ENCODE assay signal across 27 mouse cellular contexts in the genomic region with DNA sequence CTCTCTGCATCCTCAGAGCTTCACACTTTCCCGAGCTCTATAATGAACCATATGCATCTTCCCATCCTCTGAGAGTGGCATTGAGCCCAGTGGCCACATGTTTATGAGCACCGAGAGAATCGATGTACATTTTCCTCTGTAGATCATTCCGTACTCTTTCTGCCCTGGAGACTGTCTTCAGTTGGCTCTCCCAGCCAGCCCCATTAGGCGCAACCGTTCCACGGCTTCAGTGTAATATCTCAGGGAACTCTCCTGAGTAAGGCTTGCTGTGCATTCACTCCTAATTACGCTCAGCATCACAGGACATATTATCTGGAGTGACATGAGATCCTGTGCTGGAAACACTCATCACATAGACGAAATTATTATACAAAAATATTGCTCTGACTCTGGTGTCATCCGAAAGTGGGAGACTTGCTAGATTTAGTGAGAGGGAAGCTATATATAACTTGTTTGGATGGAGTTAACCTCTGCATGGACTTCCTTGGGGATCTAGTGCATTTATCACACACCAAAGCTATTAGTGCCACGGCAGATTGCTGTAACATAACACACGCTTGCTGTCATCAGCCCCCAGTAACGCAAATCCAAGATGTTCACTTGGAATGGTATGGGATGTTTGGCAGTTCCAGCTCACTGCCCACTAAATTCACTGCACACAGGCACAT.
DNase-seq lines count a peak whose midpoint lies in the region; ATAC-seq and TF ChIP-seq lines count a peak whose summit lies in the region.
"Had no signal": no experiment of that assay in that cellular context is flagged by ENCODE, and none has a peak within 500 bp of the region (broad histone marks: within the 10 kb centered on the region; RNA-seq: fewer than 3 reads in every experiment).

No protein-coding gene starts in this region.

- no peak overlapping the region for H3K9ac ChIP-seq in heart, adult 2 months (ENCODE audit: low read depth, low read length)
- no peak overlapping the region for H3K9ac ChIP-seq in intestine, embryonic 14.5 days (ENCODE audit: low read length)
- H3K9ac ChIP-seq in intestine, postnatal 0 days (ENCODE audit: low read depth, low read length) = no peak overlapping the region
- H3K9ac ChIP-seq in intestine, embryonic 15.5 days = no peak overlapping the region
- H3K9ac ChIP-seq in neural tube, embryonic 14.5 days (replicated peaks; ENCODE audit: low read depth, low read length) = no peak overlapping the region
- H3K9ac ChIP-seq: heart, embryonic 12.5 days; liver, embryonic 12.5 days; liver, postnatal 0 days; midbrain, embryonic 13.5 days had no signal

- no peak for TF ChIP-seq POLR2A in heart, adult 2 months (IDR thresholded peaks at IDR 0.05; ENCODE audit: insufficient read depth, low read depth, low read length)

- TF ChIP-seq EP300 in heart, adult 2 months (IDR thresholded peaks at IDR 0.05; ENCODE audit: insufficient read depth, low read depth, low read length) = no peak

- no peaks in the 10 kb centered on the region for H3K9me3 ChIP-seq in intestine, embryonic 14.5 days (ENCODE audit: control insufficient read depth, low read length)
- no peaks in the 10 kb centered on the region for H3K9me3 ChIP-seq in intestine, postnatal 0 days (ENCODE audit: control insufficient read depth)
- no peaks in the 10 kb centered on the region for H3K9me3 ChIP-seq in intestine, embryonic 15.5 days
- no peaks in the 10 kb centered on the region for H3K9me3 ChIP-seq in neural tube, embryonic 14.5 days (ENCODE audit: control insufficient read depth, low read length)
- H3K9me3 ChIP-seq: heart, embryonic 12.5 days; liver, embryonic 12.5 days; midbrain, embryonic 13.5 days had no signal

- no peak for TF ChIP-seq CTCF in heart, adult 2 months (IDR thresholded peaks at IDR 0.05)
- no peak for TF ChIP-seq CTCF in intestine, postnatal 0 days (IDR thresholded peaks at IDR 0.05; ENCODE audit: low read depth)

- peaks cover 2% of the 10 kb centered on the region; the same call in 1 of the 2 replicates for H3K27me3 ChIP-seq in heart, adult 2 months (ENCODE audit: control insufficient read depth, insufficient read depth, low read length)
- H3K27me3 ChIP-seq in intestine, embryonic 14.5 days (replicated peaks; ENCODE audit: control insufficient read depth, insufficient read depth, low read length) = no peaks in the 10 kb centered on the region
- H3K27me3 ChIP-seq in intestine, postnatal 0 days (replicated peaks; ENCODE audit: control insufficient read depth, insufficient read depth, low read length) = no peaks in the 10 kb centered on the region
- no peaks in the 10 kb centered on the region for H3K27me3 ChIP-seq in intestine, embryonic 15.5 days (replicated peaks)
- H3K27me3 ChIP-seq in neural tube, embryonic 14.5 days (ENCODE audit: control insufficient read depth, insufficient read depth, low read length) = no peaks in the 10 kb centered on the region
- H3K27me3 ChIP-seq: liver, embryonic 12.5 days; midbrain, embryonic 13.5 days had no signal

- DNase-seq in heart, adult 11 months = peak; percentile 36
- DNase-seq in heart, adult 2 months = no peak
- DNase-seq in intestine, embryonic 14.5 days (ENCODE audit: low spot score) = no peak
- no peak for DNase-seq in cerebellum, adult 18-20 months
- DNase-seq: adrenal gland, postnatal 25 days; B cell, adult 2 months; cerebellum, adult 2 months; cerebellum, postnatal 14 days; gastrocnemius, postnatal 25 days; heart, adult 18-20 months; heart, postnatal 4 days; kidney, adult 18-20 months; kidney, postnatal 4 days; layer of hippocampus, postnatal 36 days; left cerebral cortex, postnatal 4 days; liver, postnatal 0 days; lung, postnatal 36 days; right cerebral cortex, postnatal 4 days; thymus, adult 18-20 months; thymus, postnatal 36 days had no signal

- ATAC-seq in intestine, embryonic 14.5 days (replicated peaks; ENCODE audit: low FRiP score, low TSS enrichment, low read depth) = peak; percentile 86
- ATAC-seq in intestine, postnatal 0 days = no peak
- ATAC-seq in intestine, embryonic 15.5 days = peak; percentile 47
- peak; percentile 66; the same call in 1 of the 2 replicates for ATAC-seq in neural tube, embryonic 14.5 days (ENCODE audit: low read depth)
- ATAC-seq: liver, embryonic 12.5 days; liver, postnatal 0 days; midbrain, embryonic 13.5 days had no signal

- no peak overlapping the region for H3K4me2 ChIP-seq in intestine, embryonic 14.5 days (ENCODE audit: low read length)
- no peak overlapping the region for H3K4me2 ChIP-seq in intestine, postnatal 0 days (replicated peaks; ENCODE audit: low read depth)
- H3K4me2 ChIP-seq in intestine, embryonic 15.5 days (replicated peaks) = no peak overlapping the region
- H3K4me2 ChIP-seq in neural tube, embryonic 14.5 days (ENCODE audit: low read depth, low read length) = no peak overlapping the region
- H3K4me2 ChIP-seq: heart, embryonic 12.5 days; liver, embryonic 12.5 days; midbrain, embryonic 13.5 days had no signal

- no peaks in the 10 kb centered on the region for H3K36me3 ChIP-seq in heart, adult 2 months (ENCODE audit: control insufficient read depth, insufficient read depth, low read length)
- H3K36me3 ChIP-seq in intestine, embryonic 14.5 days (ENCODE audit: control insufficient read depth, insufficient read depth, low read length) = no peaks in the 10 kb centered on the region
- no peaks in the 10 kb centered on the region for H3K36me3 ChIP-seq in intestine, postnatal 0 days (ENCODE audit: control insufficient read depth, insufficient read depth)
- H3K36me3 ChIP-seq in intestine, embryonic 15.5 days = no peaks in the 10 kb centered on the region
- H3K36me3 ChIP-seq in neural tube, embryonic 14.5 days (ENCODE audit: control insufficient read depth, insufficient read depth, low read length) = no peaks in the 10 kb centered on the region
- H3K36me3 ChIP-seq: heart, embryonic 12.5 days; liver, embryonic 12.5 days; midbrain, embryonic 13.5 days had no signal

- no peak overlapping the region for H3K4me3 ChIP-seq in heart, adult 2 months
- no peak overlapping the region for H3K4me3 ChIP-seq in intestine, embryonic 14.5 days (ENCODE audit: low read depth, low read length)
- H3K4me3 ChIP-seq in intestine, postnatal 0 days (ENCODE audit: low read depth, low read length) = no peak overlapping the region
- no peak overlapping the region for H3K4me3 ChIP-seq in intestine, embryonic 15.5 days (replicated peaks)
- H3K4me3 ChIP-seq in neural tube, embryonic 14.5 days (ENCODE audit: low read depth, low read length) = no peak overlapping the region
- H3K4me3 ChIP-seq: heart, embryonic 12.5 days; liver, embryonic 12.5 days; midbrain, embryonic 13.5 days had no signal

- no peak overlapping the region for H3K27ac ChIP-seq in heart, adult 2 months
- 0 out of 2 replicates have a peak overlapping the region, but pooled peaks have one; percentile 41 for H3K27ac ChIP-seq in intestine, embryonic 14.5 days (ENCODE audit: low read depth)
- H3K27ac ChIP-seq in intestine, postnatal 0 days (ENCODE audit: low read depth, low read length) = no peak overlapping the region
- no peak overlapping the region for H3K27ac ChIP-seq in intestine, embryonic 15.5 days
- no peak overlapping the region for H3K27ac ChIP-seq in neural tube, embryonic 14.5 days (ENCODE audit: low read depth, low read length)
- H3K27ac ChIP-seq: liver, embryonic 12.5 days; midbrain, embryonic 13.5 days; stomach, postnatal 0 days had no signal

- WGBS in heart, adult 2 months = 58% methylated on average over 13 of the region's 13 CpGs
- WGBS in intestine, embryonic 14.5 days = 41% methylated on average over 13 of the region's 13 CpGs
- 64% methylated on average over 13 of the region's 13 CpGs for WGBS in intestine, postnatal 0 days
- 46% methylated on average over 13 of the region's 13 CpGs for WGBS in intestine, embryonic 15.5 days
- 62% methylated on average over 13 of the region's 13 CpGs for WGBS in neural tube, embryonic 14.5 days

- no peaks in the 10 kb centered on the region for H3K79me2 ChIP-seq in heart, adult 2 months (replicated peaks; ENCODE audit: control insufficient read depth, insufficient read depth, low read length)

- no peaks in the 10 kb centered on the region for H3K4me1 ChIP-seq in heart, adult 2 months (ENCODE audit: control insufficient read depth, insufficient read depth, low read length)
- peaks cover 11% of the 10 kb centered on the region; the same call in 1 of the 2 replicates for H3K4me1 ChIP-seq in intestine, embryonic 14.5 days (replicated peaks; ENCODE audit: control insufficient read depth, insufficient read depth, low read length)
- H3K4me1 ChIP-seq in intestine, postnatal 0 days (replicated peaks; ENCODE audit: control insufficient read depth, insufficient read depth, low read length) = no peaks in the 10 kb centered on the region
- 0 out of 2 replicates have a peak, but pooled peaks cover 3% of the 10 kb centered on the region for H3K4me1 ChIP-seq in intestine, embryonic 15.5 days (replicated peaks)
- H3K4me1 ChIP-seq in neural tube, embryonic 14.5 days (ENCODE audit: control insufficient read depth, insufficient read depth, low read length) = no peaks in the 10 kb centered on the region
- H3K4me1 ChIP-seq: heart, embryonic 12.5 days; liver, embryonic 12.5 days; midbrain, embryonic 13.5 days had no signal

- intact Hi-C loops in heart, adult 2 months (cut with DNase I) = no loop called here
